In genomic region chr9:62255896-62256576, GRCm38 (mm10) we compare ENCODE assay signal across 14 mouse cellular contexts. TPM values are rescaled to one million over a fixed set of nuclear protein-coding genes. Genes with fewer than 3 reads are reported as not detected.
DNase-seq lines count a peak whose midpoint lies in the region; ATAC-seq and TF ChIP-seq lines count a peak whose summit lies in the region.
"Had no signal": no experiment of that assay in that cellular context is flagged by ENCODE, and none has a peak within 500 bp of the region (broad histone marks: within the 10 kb centered on the region; RNA-seq: fewer than 3 reads in every experiment).

No protein-coding gene starts in this region.

- DNase-seq in left cerebral cortex, adult 2 months (ENCODE audit: extremely low spot score in 1 of 2, low spot score in 2 of 2), result no peak
- DNase-seq in left cerebral cortex, adult 8-10 months (ENCODE audit: low spot score in 2 of 2), result no peak
- DNase-seq in ES-CJ7 (ENCODE audit: low read depth, low spot score), result peak; percentile 38
- peak; percentile 52 for DNase-seq in T-cell, adult 2 months (ENCODE audit: low spot score)
- DNase-seq in adrenal gland, postnatal 10 days, result no peak
- DNase-seq in cerebellum, adult 18-20 months, result no peak

- peaks cover 9% of the 10 kb centered on the region; the same call in 1 of the 2 replicates for H3K4me1 ChIP-seq in midbrain, embryonic 16.5 days (ENCODE audit: control insufficient read depth, insufficient read depth, low read length)

- ATAC-seq in midbrain, embryonic 16.5 days, result no peak
- ATAC-seq in activated CD4-positive, CD25-positive, alpha-beta regulatory T cell, adult 4 months, result no peak

- intact Hi-C loops in left cerebral cortex, adult 2 months (cut with DNase I), result no loop called here

- WGBS in midbrain, embryonic 16.5 days, result 58% methylated on average over 9 of the region's 9 CpGs

- H3K4me2 ChIP-seq in midbrain, embryonic 16.5 days (ENCODE audit: low read length), result no peak overlapping the region

- H3K4me3 ChIP-seq in left cerebral cortex, adult 2 months, result no peak overlapping the region
- H3K4me3 ChIP-seq in midbrain, embryonic 16.5 days (ENCODE audit: low read depth, low read length), result no peak overlapping the region

- no peak; the same call in 1 of the 2 replicates for TF ChIP-seq CTCF in left cerebral cortex, adult 2 months (IDR thresholded peaks at IDR 0.05)

- no peaks in the 10 kb centered on the region for H3K36me3 ChIP-seq in midbrain, embryonic 16.5 days (ENCODE audit: control insufficient read depth, insufficient read depth, low read length)

- no peaks in the 10 kb centered on the region for H3K27me3 ChIP-seq in midbrain, embryonic 16.5 days (ENCODE audit: control insufficient read depth, insufficient read depth, low read depth, low read length)

- H3K9ac ChIP-seq in midbrain, embryonic 16.5 days (ENCODE audit: low read depth, low read length), result no peak overlapping the region

- 0 out of 2 replicates have a peak overlapping the region, but pooled peaks have one; percentile 3 for H3K27ac ChIP-seq in left cerebral cortex, adult 2 months
- 0 out of 2 replicates have a peak overlapping the region, but pooled peaks have one; percentile 32 for H3K27ac ChIP-seq in midbrain, embryonic 16.5 days (ENCODE audit: low read length)

- 0 out of 2 replicates have a peak, but pooled peaks cover 2% of the 10 kb centered on the region for H3K9me3 ChIP-seq in midbrain, embryonic 16.5 days (replicated peaks; ENCODE audit: control insufficient read depth, low read length, poor library complexity, severe bottlenecking)

RNA-seq across cellular contexts. Expression of gene Spesp1, which starts 26.0 kb away (rescaled TPM):
- total RNA-seq in left cerebral cortex, adult 2 months (2021), result under 1 TPM in 1 of 2 experiments, not detected in 1; 0.14 TPM
- total RNA-seq in left cerebral cortex, adult 8-10 months (2022), result under 1 TPM in 1 of 4 experiments, not detected in 3; 0.18 TPM
- polyA plus RNA-seq in midbrain, embryonic 16.5 days (2015; fragmentation: Nextera tagmentation; extraction: Ambion mirVana), result not detected in 2 replicates
- total RNA-seq in adrenal gland, postnatal 10 days (2021), result not detected
- not detected for polyA plus RNA-seq in activated CD4-positive, CD25-positive, alpha-beta regulatory T cell, adult 4 months (2017; shearing (Covaris generic))
- total RNA-seq: common myeloid progenitor, adult 5-6 weeks; hematopoietic stem cell, adult 5-6 weeks; left cerebral cortex, postnatal 10 days; megakaryocyte progenitor cell, adult 5-6 weeks had no signal
- polyA plus RNA-seq: frontal cortex, adult 2 months; small intestine, adult 2 months had no signal

Comparison
In these comparisons a context has a peak if more than half of its experiments do, and no peak if none do; other contexts are left out.
1. DNase-seq: peak in ES-CJ7 (single experiment) and T-cell, adult 2 months (single experiment); none in left cerebral cortex, adult 2 months (0 of 2), left cerebral cortex, adult 8-10 months (0 of 2), adrenal gland, postnatal 10 days (single experiment) and cerebellum, adult 18-20 months (0 of 2).